Mouse (Mus musculus) embryo, embryonic 11 days (tissue): ENCODE results near the gene Nudt13.
A peak's percentile ranks its signal among the peaks of the same experiment; 100 is the strongest.

ENCODE experiments used
- DNase-seq: peaks from one replicate; pipeline ENCODE4 v3.0.0-alpha.2; 2015

The Nudt13 gene

GRCm38 (mm10) chr14:20340866-20341265 is 46.4 kb downstream of the Nudt13 start:
- no peak for DNase-seq

DNA sequence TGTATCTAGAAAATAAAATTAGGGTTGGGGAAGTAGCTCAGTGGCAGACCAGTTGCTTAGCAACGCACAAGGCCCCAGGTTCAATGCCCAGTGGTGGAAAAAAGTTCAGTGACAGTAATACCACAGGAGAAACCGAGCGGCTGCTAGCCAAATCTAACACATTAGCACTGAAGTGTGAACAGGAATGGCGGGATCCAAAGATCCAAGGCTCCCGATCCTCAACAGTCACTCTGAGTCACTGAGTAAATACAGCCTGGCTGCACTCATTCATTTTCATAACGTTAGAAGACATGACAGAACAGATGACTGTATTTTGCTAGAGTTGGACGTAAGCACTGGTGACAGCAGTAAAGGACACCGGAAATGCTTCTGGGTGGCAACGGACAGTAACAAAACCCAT is 51.4 kb downstream of the Nudt13 start:
- DNase-seq: no peak

DNA sequence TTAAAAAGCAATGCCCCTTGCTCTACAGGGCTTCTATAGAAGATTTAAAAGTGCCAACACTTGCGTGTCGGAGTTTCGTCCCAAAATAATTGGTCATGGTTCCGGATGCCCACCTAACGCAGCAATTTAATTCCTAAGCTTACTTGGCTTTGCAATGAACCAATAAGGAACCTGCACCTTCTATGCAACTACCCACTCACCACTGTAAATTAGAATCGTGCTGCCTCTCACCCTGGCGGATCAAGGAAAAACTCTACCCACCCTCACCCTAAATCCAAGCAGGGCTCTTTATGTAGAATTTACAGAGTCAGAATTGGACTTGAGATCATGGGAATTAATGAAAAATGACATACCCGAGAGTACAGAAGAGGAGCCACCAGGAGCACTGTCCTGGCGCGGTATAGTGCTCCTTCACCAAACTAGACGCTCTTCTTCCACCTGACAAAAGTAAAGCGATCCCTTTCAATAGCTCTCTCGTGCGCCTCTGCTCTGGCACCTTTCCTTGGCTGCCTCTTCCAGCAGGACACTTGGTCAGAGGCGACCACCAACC is 53.0 kb downstream of the Nudt13 start:
- DNase-seq: no peak

DNA sequence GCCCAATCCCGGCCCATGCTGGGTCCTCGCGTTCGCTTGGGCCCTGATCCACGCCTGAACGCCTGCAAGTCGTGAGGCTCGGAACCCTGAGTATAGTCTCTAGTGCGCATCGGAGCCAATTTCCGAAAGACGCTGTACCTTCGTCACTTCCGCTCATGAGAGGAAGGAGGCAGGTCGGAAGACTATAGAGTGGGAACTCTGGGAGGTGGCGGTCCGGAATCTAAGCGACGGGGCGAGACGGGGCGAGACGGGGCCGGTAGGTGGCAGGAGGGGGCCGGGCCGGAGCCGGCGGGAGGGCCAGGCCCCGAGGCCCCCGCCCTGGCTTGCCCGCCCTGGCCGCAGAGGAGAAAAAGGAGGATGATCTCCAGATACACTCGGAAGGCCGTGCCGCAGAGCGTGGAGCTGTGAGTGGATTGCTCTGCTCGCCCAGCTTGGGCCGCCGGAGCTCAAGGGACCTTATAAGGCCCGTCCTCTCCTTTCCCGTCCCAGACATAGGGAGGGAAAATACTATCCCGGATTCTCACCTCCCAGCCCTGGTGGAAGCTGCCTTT is 53.6 kb downstream of the Nudt13 start, which contains the start of the genes Ecd and Fam149b:
Gene Ecd, minus strand, starts transcription at position 131 of the 551 bp plus-strand sequence.
Gene Fam149b, plus strand, starts transcription at position 172 of the 551 bp plus-strand sequence.
- DNase-seq: peak; percentile 97

GRCm38 (mm10) chr14:20363230-20363629 is 68.7 kb downstream of the Nudt13 start:
- DNase-seq: no peak
